Mouse (Mus musculus) midbrain, postnatal 0 days (tissue): ENCODE measurements at regions not wholly inside any gene's neighbourhood (a gene's known extent, or its start where the extent isn't known, plus 50 kb on each side); places are given as distances from the start of the nearest gene placed in this dataset.
A peak's percentile ranks its signal among the peaks of the same experiment; 100 is the strongest.

Source experiments
- ATAC-seq: fragments of 200-750 bp; cut with Nextera tagmentation; 2 replicates; pipeline ENCODE4 v1.8.0; 2017; ENCODE audit warnings: moderate number of reproducible peaks, mild to moderate bottlenecking, moderate TSS enrichment, moderate library complexity; ENCODE audit not compliant: low FRiP score
- DNase-seq: peaks from one replicate; pipeline ENCODE4 v3.0.0-alpha.2; 2015; ENCODE audit warnings: low spot score
- H3K27ac ChIP-seq: fragments of 300-500 bp; sonication (generic); 2 replicates; pipeline ENCODE4 v1.5.1; 2014; ENCODE audit warnings: low read depth, mild to moderate bottlenecking, low read length, mixed read lengths
- H3K27me3 ChIP-seq: fragments of 300-500 bp; sonication (generic); 2 replicates; pipeline ENCODE4 v1.6.1; 2014; ENCODE audit warnings: low read length, control low read depth, mixed read lengths; ENCODE audit not compliant: insufficient read depth
- H3K36me3 ChIP-seq: fragments of 300-500 bp; sonication (generic); 2 replicates; pipeline ENCODE4 v1.6.1; 2014; ENCODE audit warnings: low read length, control low read depth, mixed read lengths; ENCODE audit not compliant: insufficient read depth
- H3K4me1 ChIP-seq: fragments of 300-500 bp; sonication (generic); 2 replicates; pipeline ENCODE4 v1.6.1; 2014; ENCODE audit warnings: mild to moderate bottlenecking, control low read depth, antibody characterized with exemption, low read length, mixed read lengths; ENCODE audit not compliant: insufficient read depth
- H3K4me2 ChIP-seq: fragments of 300-500 bp; sonication (generic); 2 replicates; pipeline ENCODE4 v1.6.1; 2014; ENCODE audit warnings: low read depth, mild to moderate bottlenecking, low read length, mixed read lengths; ENCODE audit not compliant: poor library complexity, severe bottlenecking
- H3K4me3 ChIP-seq: fragments of 300-500 bp; sonication (generic); 2 replicates; pipeline ENCODE4 v1.5.1; 2014; ENCODE audit warnings: low read depth, mild to moderate bottlenecking, low read length, moderate library complexity
- H3K9ac ChIP-seq: fragments of 300-500 bp; sonication (generic); replicated peaks from 2 replicates; pipeline ENCODE4 v1.6.1; 2014; ENCODE audit warnings: mild to moderate bottlenecking, low read length, moderate library complexity, mixed read lengths; ENCODE audit not compliant: poor library complexity, severe bottlenecking
- H3K9me3 ChIP-seq: fragments of 300-500 bp; sonication (generic); 2 replicates; pipeline ENCODE4 v1.6.1; 2016; ENCODE audit warnings: low read length, control low read depth
- CTCF ChIP-seq: IDR thresholded peaks from 2 replicates; pipeline ENCODE4 v1.5.1; 2016; ENCODE audit warnings: antibody characterized with exemption, mild to moderate bottlenecking
- WGBS: fragments of 180-500 bp; shearing (Covaris S2); extraction: QIAGEN DNeasy Blood & Tissue Kit; methylation state at CpG from one replicate; pipeline ENCODE4 v1.1.7; 2014; 5-methylcytosine and 5-hydroxymethylcytosine counted together

DNA sequence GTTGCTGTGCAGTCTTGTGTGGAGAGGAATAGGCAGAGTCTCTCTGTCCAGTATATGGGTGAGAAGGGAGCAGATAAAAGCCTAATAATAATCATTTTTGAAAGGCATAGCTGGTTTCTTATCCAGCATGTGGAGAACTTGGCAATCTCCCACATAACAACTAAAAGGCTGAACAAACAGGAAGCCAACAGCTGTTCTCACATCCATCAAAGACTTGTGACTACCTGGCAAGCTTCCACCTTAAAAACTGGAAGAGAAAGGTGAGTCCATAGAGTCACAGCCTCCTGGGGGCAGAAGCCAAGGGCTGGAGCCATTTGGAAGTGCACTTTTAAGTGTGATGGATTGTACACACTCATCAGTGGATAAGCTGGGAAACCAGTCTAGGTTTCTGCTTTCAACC lies 210.5 kb upstream of the Prok2 start:
- Histone ChIP-seq H3K27me3 (0 out of 2 replicates have a peak, but pooled peaks cover 5% of the 10 kb centered on the region), H3K9me3 (no peaks in the 10 kb centered on the region), H3K4me3 (no peak overlapping the region), H3K4me2 (no peak overlapping the region), H3K36me3 (no peaks in the 10 kb centered on the region), H3K9ac (no peak overlapping the region), H3K4me1 (peaks cover 6% of the 10 kb centered on the region; the same call in 1 of the 2 replicates), H3K27ac (no peak overlapping the region)
- no peak for TF ChIP-seq CTCF
- DNase-seq (peak; percentile 17), ATAC-seq (no peak)

DNA sequence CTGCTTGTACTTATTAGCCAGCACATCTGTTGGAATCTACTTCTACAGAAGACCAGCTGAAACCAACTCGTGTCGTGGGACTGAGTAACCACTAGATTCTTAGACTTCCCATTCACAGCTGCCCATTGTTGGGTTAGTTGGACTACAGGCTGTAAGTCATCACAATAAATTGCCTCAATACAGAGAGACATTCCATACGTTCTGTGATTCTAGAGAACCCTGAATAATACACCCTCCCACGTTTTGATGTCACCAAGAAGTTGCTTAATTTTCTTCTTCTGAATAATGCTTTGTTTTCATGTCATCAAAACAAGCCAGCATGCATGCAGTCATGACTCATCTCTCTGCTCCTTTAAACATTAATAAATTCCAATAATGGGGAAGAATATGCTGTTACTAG lies 209.2 kb upstream of the Prok2 start:
- no peak overlapping the region for H3K4me2 ChIP-seq
- no peak overlapping the region for H3K27ac ChIP-seq
- no peaks in the 10 kb centered on the region for H3K27me3 ChIP-seq
- 93% methylated on average over 4 of the region's 4 CpGs for WGBS
- ATAC-seq (no peak), DNase-seq (no peak)
- no peaks in the 10 kb centered on the region for H3K36me3 ChIP-seq
- H3K4me1 ChIP-seq: peaks cover 6% of the 10 kb centered on the region; the same call in 1 of the 2 replicates
- no peak overlapping the region for H3K4me3 ChIP-seq
- TF ChIP-seq CTCF: no peak
- H3K9ac ChIP-seq: no peak overlapping the region
- H3K9me3 ChIP-seq: no peaks in the 10 kb centered on the region

DNA sequence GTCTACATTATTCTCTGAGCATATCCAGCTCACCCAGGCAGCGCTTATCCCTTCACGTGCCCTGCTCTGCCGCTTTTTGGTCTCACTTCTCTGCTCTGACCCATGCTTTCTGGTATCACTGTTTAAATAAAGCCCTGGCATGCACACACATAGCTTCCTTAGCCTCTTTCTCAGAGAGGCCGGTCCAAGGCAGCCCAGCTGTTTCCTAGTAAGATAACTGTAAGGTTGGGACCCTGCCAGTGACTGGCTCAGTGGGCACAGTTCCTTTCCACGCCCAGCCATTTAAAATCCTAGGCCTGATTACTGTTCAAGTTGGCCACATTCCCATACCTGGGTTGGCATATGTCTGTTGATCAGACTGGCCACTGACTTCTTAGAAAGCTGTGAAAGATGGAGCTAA lies 208.2 kb upstream of the Prok2 start:
- DNase-seq (peak; percentile 80), ATAC-seq (no peak)
- Histone ChIP-seq H3K4me2 (no peak overlapping the region), H3K4me1 (peaks cover 6% of the 10 kb centered on the region; the same call in 1 of the 2 replicates), H3K27me3 (no peaks in the 10 kb centered on the region), H3K9ac (no peak overlapping the region), H3K9me3 (no peaks in the 10 kb centered on the region), H3K27ac (no peak overlapping the region), H3K36me3 (no peaks in the 10 kb centered on the region), H3K4me3 (no peak overlapping the region)
- no peak for TF ChIP-seq CTCF
- 66% methylated on average over 5 of the region's 5 CpGs for WGBS

DNA sequence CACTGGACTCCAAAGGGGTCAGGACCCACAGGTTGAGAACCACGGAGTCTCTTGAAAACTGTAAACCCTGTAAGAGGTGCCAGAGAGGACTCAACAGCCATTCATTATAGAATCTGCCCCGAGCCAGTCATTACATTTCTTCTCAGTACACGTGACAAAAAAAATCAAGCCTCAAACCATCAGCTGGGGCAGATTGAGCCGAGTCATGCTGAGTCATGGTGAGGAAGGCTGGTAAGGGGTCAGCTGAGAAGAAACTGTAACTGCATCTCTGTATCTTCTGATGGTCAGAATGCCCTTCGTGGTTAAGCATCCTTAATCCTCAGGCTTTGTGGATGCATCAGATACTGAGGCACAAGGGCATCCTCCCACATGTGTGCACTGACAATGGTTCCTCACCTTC lies 207.2 kb upstream of the Prok2 start:
- no peak for ATAC-seq
- peaks cover 6% of the 10 kb centered on the region; the same call in 1 of the 2 replicates for H3K4me1 ChIP-seq
- no peak overlapping the region for H3K27ac ChIP-seq
- WGBS: 80% methylated on average over 5 of the region's 5 CpGs
- H3K9me3 ChIP-seq: no peaks in the 10 kb centered on the region
- H3K27me3 ChIP-seq: no peaks in the 10 kb centered on the region
- H3K36me3 ChIP-seq: no peaks in the 10 kb centered on the region
- H3K4me3 ChIP-seq: no peak overlapping the region
- H3K9ac ChIP-seq: no peak overlapping the region
- no peak overlapping the region for H3K4me2 ChIP-seq
- TF ChIP-seq CTCF: no peak
- DNase-seq: no peak

DNA sequence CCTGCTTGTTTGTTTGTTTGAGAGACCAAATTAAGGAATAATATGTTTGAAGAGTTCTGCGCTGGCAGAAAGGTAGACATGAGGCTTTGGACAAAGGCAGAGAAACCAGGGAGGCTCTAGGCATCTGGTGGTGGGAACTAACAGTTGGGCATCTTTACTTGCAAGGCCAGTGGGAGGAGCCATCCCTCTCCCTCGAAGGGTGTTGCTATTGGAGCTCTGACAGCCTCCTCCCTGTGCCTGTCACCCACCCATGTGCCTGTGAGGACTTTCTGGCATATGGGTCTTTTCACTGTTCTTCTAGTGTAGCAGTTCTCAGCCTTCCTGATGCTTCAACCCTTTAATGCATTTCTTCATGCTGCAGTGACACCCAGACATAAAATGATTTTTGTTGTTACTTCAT lies 206.7 kb upstream of the Prok2 start:
- TF ChIP-seq CTCF: no peak
- Histone ChIP-seq H3K4me3 (no peak overlapping the region), H3K4me2 (no peak overlapping the region), H3K36me3 (no peaks in the 10 kb centered on the region), H3K4me1 (peaks cover 6% of the 10 kb centered on the region; the same call in 1 of the 2 replicates), H3K27me3 (no peaks in the 10 kb centered on the region), H3K27ac (no peak overlapping the region), H3K9me3 (no peaks in the 10 kb centered on the region), H3K9ac (no peak overlapping the region)
- ATAC-seq (no peak), DNase-seq (no peak)
- 57% methylated on average over 2 of the region's 2 CpGs for WGBS

DNA sequence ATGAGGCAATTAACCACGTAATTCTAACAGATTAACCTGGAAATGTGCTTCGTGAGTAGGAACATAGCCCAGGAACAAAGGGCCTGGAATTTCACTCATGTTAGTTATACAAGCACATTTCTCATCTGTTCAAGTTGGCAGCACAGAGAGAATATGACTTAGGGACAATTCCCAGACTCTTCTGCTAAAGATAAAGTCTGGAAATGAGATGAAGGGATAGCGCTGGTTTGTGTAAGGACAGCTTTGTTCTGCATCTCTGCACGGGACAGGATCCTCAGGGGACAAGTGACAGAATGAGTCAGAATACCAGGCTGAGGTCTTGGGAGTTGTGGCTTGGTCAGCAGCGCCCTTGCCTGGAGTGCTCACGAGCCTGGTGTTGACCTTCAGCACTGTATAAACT lies 206.2 kb upstream of the Prok2 start:
- no peak overlapping the region for H3K27ac ChIP-seq
- peaks cover 6% of the 10 kb centered on the region; the same call in 1 of the 2 replicates for H3K4me1 ChIP-seq
- H3K4me2 ChIP-seq: no peak overlapping the region
- ATAC-seq (no peak), DNase-seq (no peak)
- no peak overlapping the region for H3K9ac ChIP-seq
- no peaks in the 10 kb centered on the region for H3K36me3 ChIP-seq
- H3K4me3 ChIP-seq: no peak overlapping the region
- no peaks in the 10 kb centered on the region for H3K27me3 ChIP-seq
- no peak for TF ChIP-seq CTCF
- no peaks in the 10 kb centered on the region for H3K9me3 ChIP-seq
- WGBS: 72% methylated on average over 6 of the region's 6 CpGs
